Mouse (Mus musculus): Measurements from ENCODE around the gene Stra6. TPM values are rescaled to one million over a fixed set of nuclear protein-coding genes. Genes with fewer than 3 reads are reported as not detected.

Stra6 gene
- polyA plus RNA-seq (2012; rRNA removed), result 2.8 and 3.9 TPM in 2 replicates

DNA sequence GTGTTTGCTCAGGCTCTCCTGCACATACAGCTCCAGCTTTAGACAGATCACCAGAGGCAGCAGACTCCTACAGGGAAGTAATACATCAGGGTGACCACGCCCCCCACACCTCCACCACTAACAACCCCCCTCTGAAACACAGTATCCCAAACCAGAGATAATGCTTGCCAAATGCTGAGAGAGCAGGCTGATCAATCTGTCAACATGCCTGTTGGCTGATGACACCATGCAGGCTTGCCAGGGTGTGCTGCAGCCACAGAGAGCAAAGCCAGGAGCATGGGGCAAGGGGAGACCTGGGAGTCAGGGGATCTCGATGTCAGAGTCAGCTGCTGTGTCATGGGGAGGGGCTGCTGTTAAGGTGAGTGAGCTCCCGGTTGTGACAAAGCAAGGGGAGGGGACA, at the start of gene Stra6:
Stra6 (plus strand) TSS at position 258 of the 400 bp plus-strand sequence.
- Histone ChIP-seq H3K27me3 (ENCODE audit: control insufficient read depth, insufficient read depth, low read length) (no peaks in the 10 kb centered on the region), H3K4me3 (replicated peaks; ENCODE audit: insufficient read depth, low read depth, low read length) (no peak within 1 kb of the TSS), H3K4me1 (ENCODE audit: control insufficient read depth, insufficient read depth, low read length) (peaks cover 28% of the 10 kb centered on the region), H3K27ac (ENCODE audit: insufficient read depth, low read length) (no peak within 1 kb of the TSS)
- DNase-seq, result peak in 1 of 2 experiments; percentile 31
- TF ChIP-seq POLR2A (IDR thresholded peaks at IDR 0.05; ENCODE audit: borderline replicate concordance, insufficient read depth, low read length), result no peak
- WGBS, result 15% methylated on average over 3 of the region's 3 CpGs

DNA sequence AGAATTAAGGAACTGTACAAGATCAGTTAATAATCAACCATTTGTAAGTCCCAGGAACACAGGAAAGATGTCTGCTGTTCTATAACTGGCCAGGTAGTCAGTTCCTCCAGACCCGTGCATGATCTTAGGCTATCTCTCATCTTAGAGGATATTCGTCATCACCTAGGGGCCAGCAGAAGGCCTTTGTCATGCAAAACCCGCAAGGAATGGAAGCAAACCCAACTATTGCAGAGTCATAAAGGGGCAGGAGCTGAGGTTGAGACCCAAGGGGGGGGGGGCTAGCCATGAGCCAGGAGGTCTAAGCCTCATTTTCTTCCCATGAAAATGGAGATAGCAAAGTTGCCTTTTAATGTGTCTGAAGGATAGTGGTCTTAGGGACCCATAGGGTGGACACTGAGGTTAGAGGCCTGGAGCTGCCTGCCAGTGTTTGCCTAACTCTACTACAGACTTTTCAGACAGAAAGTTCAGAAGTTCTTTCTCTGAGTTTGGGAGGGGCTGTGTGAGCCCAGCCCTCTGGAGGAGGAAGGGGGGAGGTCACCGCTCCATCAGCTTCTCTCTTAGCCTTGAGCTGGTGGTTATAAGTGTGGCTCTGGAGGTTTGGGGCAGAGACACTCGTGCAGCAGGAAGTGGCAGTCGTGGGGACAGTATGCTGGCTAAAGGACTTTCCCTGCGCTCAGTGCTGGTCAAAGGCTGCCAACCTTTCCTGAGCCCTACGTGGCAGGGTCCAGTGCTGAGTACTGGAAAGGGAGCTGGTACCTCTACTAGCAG, 49.0 kb upstream of the Stra6 start:
- WGBS, result 88% methylated on average over 8 of the region's 8 CpGs
- no peak for DNase-seq
- Histone ChIP-seq H3K27me3 (ENCODE audit: control insufficient read depth, insufficient read depth, low read length) (no peaks in the 10 kb centered on the region), H3K4me3 (replicated peaks; ENCODE audit: insufficient read depth, low read depth, low read length) (no peak overlapping the region), H3K27ac (ENCODE audit: insufficient read depth, low read length) (no peak overlapping the region), H3K4me1 (ENCODE audit: control insufficient read depth, insufficient read depth, low read length) (peaks cover 7% of the 10 kb centered on the region)
- no peak for TF ChIP-seq POLR2A (IDR thresholded peaks at IDR 0.05; ENCODE audit: borderline replicate concordance, insufficient read depth, low read length)
- TF ChIP-seq CTCF (IDR thresholded peaks at IDR 0.05; ENCODE audit: borderline replicate concordance, insufficient read depth, low read depth, low read length), result no peak

DNA sequence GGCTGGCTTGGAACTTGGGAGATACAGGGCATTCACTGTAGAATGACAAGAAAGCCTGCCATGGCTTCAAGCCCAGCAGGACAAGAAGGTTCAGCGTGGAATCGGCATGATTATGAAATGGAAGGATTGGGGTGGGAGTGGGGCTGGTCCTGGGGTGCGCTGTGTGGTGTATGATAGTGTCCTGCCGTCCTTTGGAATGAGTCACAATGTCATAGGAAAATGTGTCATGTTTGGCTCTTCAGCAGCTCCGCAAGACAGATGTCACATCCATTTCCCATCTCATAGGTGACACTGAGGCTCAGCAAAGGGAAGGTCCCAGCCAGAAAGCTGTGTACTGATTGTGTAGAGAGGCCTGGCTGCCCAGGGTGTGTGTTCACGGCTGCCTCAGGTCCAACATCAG, 47.7 kb upstream of the Stra6 start:
- 66% methylated on average over 6 of the region's 6 CpGs for WGBS
- Histone ChIP-seq H3K27me3 (ENCODE audit: control insufficient read depth, insufficient read depth, low read length) (no peaks in the 10 kb centered on the region), H3K4me3 (replicated peaks; ENCODE audit: insufficient read depth, low read depth, low read length) (no peak overlapping the region), H3K27ac (ENCODE audit: insufficient read depth, low read length) (no peak overlapping the region), H3K4me1 (ENCODE audit: control insufficient read depth, insufficient read depth, low read length) (peaks cover 7% of the 10 kb centered on the region)
- no peak for DNase-seq
- no peak for TF ChIP-seq CTCF (IDR thresholded peaks at IDR 0.05; ENCODE audit: borderline replicate concordance, insufficient read depth, low read depth, low read length)
- no peak for TF ChIP-seq POLR2A (IDR thresholded peaks at IDR 0.05; ENCODE audit: borderline replicate concordance, insufficient read depth, low read length)

- H3K27ac ChIP-seq (ENCODE audit: insufficient read depth, low read length), result no peak overlapping the region
- WGBS, result 85% methylated on average over 3 of the region's 3 CpGs
- no peaks in the 10 kb centered on the region for H3K27me3 ChIP-seq (ENCODE audit: control insufficient read depth, insufficient read depth, low read length)
Observed at GRCm38 (mm10) chr9:58016962-58017361, 46.6 kb upstream of the Stra6 start.

GRCm38 (mm10) chr9:58018385-58018784, 45.2 kb upstream of the Stra6 start:
- TF ChIP-seq POLR2A (IDR thresholded peaks at IDR 0.05; ENCODE audit: borderline replicate concordance, insufficient read depth, low read length) (no peak), CTCF (IDR thresholded peaks at IDR 0.05; ENCODE audit: borderline replicate concordance, insufficient read depth, low read depth, low read length) (no peak)
- Histone ChIP-seq H3K27me3 (ENCODE audit: control insufficient read depth, insufficient read depth, low read length) (no peaks in the 10 kb centered on the region), H3K4me3 (replicated peaks; ENCODE audit: insufficient read depth, low read depth, low read length) (no peak overlapping the region), H3K4me1 (ENCODE audit: control insufficient read depth, insufficient read depth, low read length) (no peaks in the 10 kb centered on the region), H3K27ac (ENCODE audit: insufficient read depth, low read length) (no peak overlapping the region)
- 93% methylated on average over 5 of the region's 5 CpGs for WGBS
- no peak for DNase-seq

More at GRCm38 (mm10) chr9:58016962-58017361, 46.6 kb upstream of the Stra6 start:
- DNase-seq, result no peak
- TF ChIP-seq CTCF (IDR thresholded peaks at IDR 0.05; ENCODE audit: borderline replicate concordance, insufficient read depth, low read depth, low read length) (no peak), POLR2A (IDR thresholded peaks at IDR 0.05; ENCODE audit: borderline replicate concordance, insufficient read depth, low read length) (no peak)
- H3K4me3 ChIP-seq (replicated peaks; ENCODE audit: insufficient read depth, low read depth, low read length), result no peak overlapping the region
- H3K4me1 ChIP-seq (ENCODE audit: control insufficient read depth, insufficient read depth, low read length), result peaks cover 7% of the 10 kb centered on the region

DNA sequence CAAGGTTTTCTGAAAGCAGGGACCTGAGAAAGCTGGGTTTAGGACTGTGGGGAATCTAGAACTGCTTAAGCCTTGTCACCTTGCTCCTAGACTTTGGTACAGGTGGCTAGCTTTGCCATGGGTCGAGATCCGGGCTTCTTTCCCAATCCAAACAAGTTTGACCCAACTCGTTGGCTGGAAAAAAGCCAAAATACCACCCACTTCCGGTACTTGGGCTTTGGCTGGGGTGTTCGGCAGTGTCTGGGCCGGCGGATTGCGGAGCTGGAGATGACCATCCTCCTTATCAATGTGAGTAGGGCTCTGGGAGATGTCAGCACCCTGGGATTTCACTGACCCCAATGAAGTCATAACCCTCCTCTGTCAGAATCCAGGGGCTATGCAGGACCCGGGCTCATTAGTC, 37.6 kb upstream of the Stra6 start:
- no peak overlapping the region for H3K27ac ChIP-seq (ENCODE audit: insufficient read depth, low read length)
- TF ChIP-seq CTCF (IDR thresholded peaks at IDR 0.05; ENCODE audit: borderline replicate concordance, insufficient read depth, low read depth, low read length) (no peak), POLR2A (IDR thresholded peaks at IDR 0.05; ENCODE audit: borderline replicate concordance, insufficient read depth, low read length) (no peak)
- H3K4me1 ChIP-seq (ENCODE audit: control insufficient read depth, insufficient read depth, low read length), result peaks cover 4% of the 10 kb centered on the region
- DNase-seq, result no peak
- no peaks in the 10 kb centered on the region for H3K27me3 ChIP-seq (ENCODE audit: control insufficient read depth, insufficient read depth, low read length)
- H3K4me3 ChIP-seq (replicated peaks; ENCODE audit: insufficient read depth, low read depth, low read length), result no peak overlapping the region
- WGBS, result 86% methylated on average over 9 of the region's 9 CpGs

DNA sequence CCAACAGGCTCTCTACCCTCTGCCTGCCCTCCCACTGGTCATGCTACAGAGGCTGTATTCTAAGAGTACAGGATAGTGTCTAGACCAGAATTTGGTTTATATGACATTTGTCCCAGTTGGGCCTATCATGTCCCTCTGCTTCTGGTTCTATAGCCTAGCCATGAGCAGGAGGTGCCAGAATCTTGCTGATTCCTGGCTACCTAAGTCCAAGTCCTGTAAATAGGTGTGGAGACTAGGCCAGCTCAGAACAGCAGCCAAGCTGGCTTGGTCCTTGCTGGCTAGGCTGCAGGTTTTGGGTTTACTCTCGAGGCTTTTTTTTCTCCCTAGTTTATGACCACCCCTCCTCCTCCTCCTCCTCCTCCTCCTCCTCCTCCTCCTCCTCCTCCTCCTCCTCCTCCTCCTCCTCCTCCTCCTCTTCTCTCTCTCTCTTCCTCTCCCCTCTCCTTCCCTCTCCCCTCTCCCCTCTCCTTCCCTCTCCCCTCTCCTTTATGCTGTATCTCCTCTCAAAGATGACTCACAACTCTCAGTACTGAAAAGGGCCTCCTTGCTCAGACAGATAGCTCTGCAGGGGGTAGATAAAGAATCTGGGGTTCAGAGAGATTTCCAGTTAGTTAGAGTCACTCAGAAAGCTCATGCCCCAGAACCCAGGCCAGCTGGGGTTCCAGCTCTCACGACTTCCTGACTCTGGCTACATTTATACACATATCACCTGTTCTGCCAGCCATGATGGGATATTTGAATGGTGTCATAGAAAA, 36.0 kb upstream of the Stra6 start:
- 22% methylated on average over 2 of the region's 2 CpGs for WGBS
- H3K27me3 ChIP-seq (ENCODE audit: control insufficient read depth, insufficient read depth, low read length), result no peaks in the 10 kb centered on the region
- TF ChIP-seq POLR2A (IDR thresholded peaks at IDR 0.05; ENCODE audit: borderline replicate concordance, insufficient read depth, low read length), result no peak
- no peak for TF ChIP-seq CTCF (IDR thresholded peaks at IDR 0.05; ENCODE audit: borderline replicate concordance, insufficient read depth, low read depth, low read length)

DNA sequence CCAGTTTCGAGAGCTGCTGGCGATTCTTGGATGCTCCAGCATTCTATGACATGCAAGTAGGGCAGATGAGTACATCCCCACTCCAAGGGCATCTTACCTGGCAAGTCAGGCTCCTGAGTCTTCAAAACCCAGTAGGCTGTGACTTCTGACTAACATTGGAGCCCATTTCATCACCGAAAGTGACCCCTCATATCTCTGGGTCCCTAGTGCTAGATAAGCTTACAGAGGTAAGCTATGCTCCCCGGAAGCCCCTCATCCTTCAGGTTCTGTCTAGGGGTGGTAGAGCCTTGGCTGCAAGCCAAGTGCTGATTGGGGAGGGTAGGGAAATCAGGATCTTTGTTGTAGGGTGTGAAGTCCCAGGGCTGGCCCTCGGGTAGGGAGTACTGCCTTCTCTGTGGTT, 34.7 kb upstream of the Stra6 start:
- no peak overlapping the region for H3K4me3 ChIP-seq (replicated peaks; ENCODE audit: insufficient read depth, low read depth, low read length)

More for the DNA sequence above, 36.0 kb upstream of the Stra6 start:
- Histone ChIP-seq H3K4me3 (replicated peaks; ENCODE audit: insufficient read depth, low read depth, low read length) (no peak overlapping the region), H3K27ac (ENCODE audit: insufficient read depth, low read length) (no peak overlapping the region), H3K4me1 (ENCODE audit: control insufficient read depth, insufficient read depth, low read length) (peaks cover 4% of the 10 kb centered on the region)
- DNase-seq, result peak in 1 of 2 experiments; percentile 59

More for the DNA sequence above, 34.7 kb upstream of the Stra6 start:
- Histone ChIP-seq H3K27me3 (ENCODE audit: control insufficient read depth, insufficient read depth, low read length) (no peaks in the 10 kb centered on the region), H3K27ac (ENCODE audit: insufficient read depth, low read length) (no peak overlapping the region), H3K4me1 (ENCODE audit: control insufficient read depth, insufficient read depth, low read length) (peaks cover 4% of the 10 kb centered on the region)
- TF ChIP-seq POLR2A (IDR thresholded peaks at IDR 0.05; ENCODE audit: borderline replicate concordance, insufficient read depth, low read length) (no peak), CTCF (IDR thresholded peaks at IDR 0.05; ENCODE audit: borderline replicate concordance, insufficient read depth, low read depth, low read length) (no peak)
- no peak for DNase-seq
- 88% methylated on average over 5 of the region's 5 CpGs for WGBS

All from cerebellum, adult 2 months (tissue).